Mouse (Mus musculus) cerebellum, postnatal 36 days (tissue): ENCODE data around the gene Pik3c2b.

Source experiments
- DNase-seq, 2 experiments: peaks; one replicate each; pipeline ENCODE4 v3.0.0; 2021 to 2022; ENCODE audit warnings: mixed read lengths in 2 of 2

Pik3c2b gene

DNA sequence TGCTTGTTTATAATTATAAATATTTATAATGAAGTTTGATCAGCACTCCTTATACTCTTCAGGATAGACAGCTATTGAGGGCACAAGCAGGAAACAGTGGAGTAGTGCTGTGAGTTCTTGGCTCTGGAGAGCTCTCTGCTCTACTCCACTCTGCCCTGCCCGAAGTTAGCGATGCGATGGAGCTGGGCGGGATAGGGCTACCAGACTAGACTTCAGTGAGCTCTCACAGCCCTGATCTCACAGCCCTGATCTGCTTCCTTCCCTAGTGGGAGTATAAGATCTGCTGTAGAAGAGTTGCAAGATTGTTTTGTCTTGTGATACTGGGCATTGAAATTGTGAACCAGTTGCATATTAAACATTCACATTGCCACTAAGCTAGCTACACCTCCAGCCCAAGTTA is 89.4 kb downstream of the Pik3c2b start:
- DNase-seq: no peak

DNA sequence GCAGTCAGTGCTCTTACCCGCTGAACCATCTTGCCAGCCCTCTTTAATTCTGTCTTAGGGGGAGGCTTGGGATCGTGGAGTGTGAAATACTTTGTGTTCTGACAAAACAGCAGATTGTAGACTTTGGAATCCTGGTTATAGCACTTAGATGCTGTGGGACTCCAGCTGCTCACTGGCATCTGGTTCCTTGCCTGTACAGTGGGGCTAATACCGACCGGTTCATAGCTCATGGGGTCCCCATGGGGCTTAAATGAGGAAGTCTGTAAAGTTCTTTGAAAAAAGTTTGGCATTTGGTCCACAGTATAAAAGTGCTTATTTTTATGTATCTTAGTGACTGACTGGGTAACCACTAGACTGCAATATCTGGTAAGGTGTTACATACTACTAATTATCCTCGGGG is 90.3 kb downstream of the Pik3c2b start:
- no peak for DNase-seq

DNA sequence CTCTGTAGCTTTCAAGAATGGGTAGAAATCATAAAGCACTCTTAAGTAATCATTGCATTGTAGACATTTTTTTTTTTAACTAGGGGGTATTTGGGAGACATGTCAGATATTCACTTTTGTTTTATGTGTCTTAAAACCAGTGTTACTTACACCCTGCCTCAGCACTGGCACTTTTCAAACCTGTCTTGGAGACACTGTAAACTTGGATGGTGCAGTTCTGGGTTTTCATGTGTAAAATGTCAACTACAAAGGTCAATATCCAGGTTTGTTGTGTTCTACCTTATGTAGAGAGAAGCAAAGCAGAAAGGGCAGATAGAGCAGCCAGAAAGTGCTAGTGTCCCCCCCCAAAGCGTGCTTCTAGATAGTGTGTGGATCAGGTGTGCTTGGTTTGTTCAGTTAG is 92.9 kb downstream of the Pik3c2b start:
- DNase-seq: no peak

DNA sequence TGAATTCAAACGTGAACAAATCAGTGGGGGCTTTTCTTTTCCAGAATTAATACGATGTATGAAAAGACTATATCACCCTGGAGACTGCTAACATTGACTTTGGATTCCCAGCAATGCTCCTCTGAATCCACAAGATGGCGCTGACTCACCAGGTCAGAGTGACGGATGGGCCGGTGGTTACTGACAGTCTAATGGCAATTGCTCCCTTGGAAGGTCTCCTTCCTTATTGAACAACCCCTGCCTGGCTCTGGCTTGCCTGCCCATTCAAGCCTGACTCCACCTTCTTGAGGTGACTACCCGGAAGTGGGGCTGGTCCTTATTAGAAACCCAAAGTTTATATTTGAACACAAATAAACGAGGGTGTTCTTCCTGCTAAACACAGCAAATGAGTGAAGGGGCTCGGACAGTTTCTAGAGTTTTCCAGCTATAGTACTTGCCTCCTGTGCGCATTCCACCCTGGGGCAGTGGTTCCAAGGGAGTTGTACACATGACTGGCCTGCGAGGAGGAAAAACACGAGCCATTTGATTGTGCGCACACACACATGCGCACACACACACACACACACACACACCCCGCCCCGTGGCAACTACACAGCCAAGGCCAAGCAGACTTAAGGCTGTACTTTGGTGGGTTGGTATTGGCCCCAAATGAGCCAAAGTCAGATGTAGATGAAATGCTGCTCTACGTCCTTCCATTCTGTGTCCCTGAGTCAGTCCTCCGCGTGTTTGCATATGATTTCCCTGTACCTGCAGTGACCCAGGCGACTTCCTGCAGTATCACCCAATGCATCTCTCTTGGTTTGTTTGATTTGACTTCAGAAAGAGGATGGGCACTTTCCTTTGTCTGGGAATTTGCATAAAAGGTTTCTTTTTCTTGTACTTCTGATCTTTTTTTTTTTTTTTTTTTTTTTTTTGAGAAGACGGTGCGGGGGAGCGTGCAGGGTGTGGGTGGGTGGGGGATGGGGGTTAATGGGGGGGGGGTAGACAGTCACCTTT is 100.8 kb downstream of the Pik3c2b start:
- DNase-seq: peak; percentile 37 to 49

DNA sequence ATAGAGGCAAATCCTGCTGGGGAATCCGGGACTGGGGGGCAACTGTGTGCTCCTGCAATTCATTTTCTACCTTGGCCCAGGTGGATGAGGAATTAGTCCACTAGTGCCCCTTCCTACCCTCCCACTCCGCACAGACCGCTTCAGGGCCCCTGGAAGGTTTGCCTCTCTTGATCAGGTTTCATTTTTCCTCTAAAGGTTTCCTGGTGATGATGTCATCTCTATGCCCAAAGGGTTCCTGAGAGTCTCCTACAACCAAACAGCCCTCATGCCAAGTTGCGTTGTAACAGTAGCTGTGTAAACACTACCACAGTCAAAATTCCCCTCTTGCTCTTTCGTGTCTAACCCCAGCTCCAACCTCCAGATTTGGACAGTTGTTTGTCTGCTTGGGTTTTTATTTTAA is 101.9 kb downstream of the Pik3c2b start:
- no peak for DNase-seq

DNA sequence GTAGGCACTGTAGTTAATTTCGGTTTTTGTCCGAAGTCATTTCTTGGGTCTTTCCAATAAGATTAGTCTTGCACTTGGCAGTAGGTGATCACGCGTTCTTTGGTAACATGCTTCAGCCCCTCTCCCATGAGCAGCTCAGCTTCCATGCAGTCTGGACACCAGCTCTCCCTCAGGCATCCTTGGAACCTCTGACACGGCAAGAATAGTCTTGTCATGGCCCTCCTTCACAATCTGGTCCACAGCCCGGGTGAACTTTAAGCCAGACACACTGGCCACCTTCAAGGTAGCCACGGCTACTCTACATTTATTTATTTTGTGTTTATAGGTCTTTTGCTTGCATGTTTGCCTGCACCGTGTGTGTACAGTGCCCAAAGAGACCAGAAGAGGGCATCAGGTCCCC is 102.7 kb downstream of the Pik3c2b start:
- DNase-seq: no peak

DNA sequence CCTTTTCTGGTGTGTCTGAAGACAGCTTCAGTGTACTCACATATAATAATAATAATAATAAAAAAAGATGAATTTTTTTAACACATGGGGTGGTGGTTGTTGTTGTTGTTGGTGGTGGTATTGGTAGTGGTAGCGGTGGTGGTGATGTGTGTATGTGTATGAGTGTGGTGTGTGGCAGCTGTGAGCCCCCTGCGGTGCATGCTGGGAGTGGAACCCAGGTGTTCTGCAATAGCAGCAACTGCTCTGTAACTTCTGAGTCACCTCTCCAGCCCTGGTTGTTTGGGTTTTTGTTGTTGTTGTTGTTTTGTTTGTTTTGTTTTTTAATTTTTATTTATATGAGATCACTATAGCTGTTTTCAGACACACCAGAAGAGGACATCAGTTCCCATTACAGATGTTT is 105.1 kb downstream of the Pik3c2b start:
- no peak for DNase-seq

DNA sequence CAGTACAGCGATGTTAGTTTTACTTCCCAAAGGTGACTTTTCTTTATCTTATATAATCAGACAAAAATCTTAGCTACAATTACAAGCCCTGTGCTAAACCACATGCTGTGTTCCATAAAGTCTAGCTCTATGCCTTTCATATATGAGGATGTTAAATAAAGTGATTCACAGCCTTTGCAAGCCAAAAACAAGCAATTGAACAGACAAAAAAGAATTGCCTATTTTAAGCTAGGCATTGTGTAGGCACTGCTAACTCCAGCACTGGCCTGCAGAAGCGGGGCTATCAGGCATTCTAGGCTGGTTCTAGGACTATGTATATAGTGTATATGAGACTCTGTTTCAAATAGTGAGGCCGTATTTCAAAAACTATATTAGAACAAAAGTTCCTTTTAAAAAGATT is 106.7 kb downstream of the Pik3c2b start:
- no peak for DNase-seq

DNA sequence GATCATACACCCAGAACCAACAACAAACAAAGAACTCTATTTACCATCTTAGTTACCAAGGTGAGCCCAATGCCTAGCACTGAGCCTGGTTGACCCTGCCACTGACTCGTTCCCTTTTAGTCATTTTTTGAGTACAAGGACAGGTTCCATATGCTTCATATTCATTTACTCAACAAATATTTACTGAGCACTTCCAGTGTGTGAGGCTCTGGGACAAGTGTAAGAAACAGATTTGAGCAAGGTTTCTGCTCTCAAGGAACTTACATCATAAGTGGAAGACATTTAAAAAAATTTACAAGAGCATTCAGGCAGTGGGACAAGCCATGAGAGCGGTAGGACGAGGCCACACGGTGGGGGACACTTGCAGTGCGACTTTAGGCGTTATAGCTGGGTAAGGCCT is 109.8 kb downstream of the Pik3c2b start:
- DNase-seq: no peak
